Mouse (Mus musculus) heart, postnatal 0 days (tissue): Measurements from ENCODE around the gene Socs5.

Source experiments
- CTCF ChIP-seq: IDR thresholded peaks from 2 replicates; pipeline ENCODE4 v1.5.1; 2016; ENCODE audit warnings: antibody characterized with exemption, control low read depth, low read depth
- EP300 ChIP-seq: IDR thresholded peaks from 2 replicates; pipeline ENCODE4 v1.6.1; 2016; ENCODE audit warnings: antibody characterized with exemption, low read depth

- TF ChIP-seq CTCF: no peak
- TF ChIP-seq EP300: no peak
Measured at GRCm38 (mm10) chr17:87082547-87082946, 24.9 kb upstream of the Socs5 start.
